Mouse (Mus musculus) heart, embryonic 16.5 days (tissue): ENCODE measurements around the gene Gorasp1. TPM values are rescaled to one million over a fixed set of nuclear protein-coding genes. Genes with fewer than 3 reads are reported as not detected.

Experiments used
- ATAC-seq: fragments of 200-750 bp; cut with Nextera tagmentation; replicated peaks from 2 replicates; pipeline ENCODE4 v1.8.0; 2017; ENCODE audit warnings: moderate number of reproducible peaks; ENCODE audit not compliant: insufficient read depth, low FRiP score; ENCODE audit errors: extremely low read depth
- H3K27ac ChIP-seq: fragments of 300-500 bp; sonication (generic); 2 replicates; pipeline ENCODE4 v1.5.1; 2014; ENCODE audit warnings: mild to moderate bottlenecking, low read length, control low read depth, moderate library complexity
- H3K27me3 ChIP-seq: fragments of 300-500 bp; sonication (generic); 2 replicates; pipeline ENCODE4 v1.6.1; 2014; ENCODE audit warnings: low read length, mixed read lengths; ENCODE audit not compliant: control insufficient read depth, insufficient read depth
- H3K36me3 ChIP-seq: fragments of 300-500 bp; sonication (generic); 2 replicates; pipeline ENCODE4 v1.6.1; 2014; ENCODE audit not compliant: control insufficient read depth, insufficient read depth
- H3K4me1 ChIP-seq: fragments of 300-500 bp; sonication (generic); 2 replicates; pipeline ENCODE4 v1.6.1; 2014; ENCODE audit warnings: low read length, mixed read lengths; ENCODE audit not compliant: control insufficient read depth, insufficient read depth
- H3K4me2 ChIP-seq: fragments of 300-500 bp; sonication (generic); 2 replicates; pipeline ENCODE4 v1.6.1; 2014; ENCODE audit warnings: low read depth, mild to moderate bottlenecking, control low read depth, low read length
- H3K4me3 ChIP-seq: fragments of 300-500 bp; sonication (generic); 2 replicates; pipeline ENCODE4 v1.5.1; 2014; ENCODE audit warnings: mild to moderate bottlenecking, control low read depth, low read length
- H3K9ac ChIP-seq: fragments of 300-500 bp; sonication (generic); 2 replicates; pipeline ENCODE4 v1.6.1; 2014; ENCODE audit warnings: low read length, control low read depth
- H3K9me3 ChIP-seq: fragments of 300-500 bp; sonication (generic); replicated peaks from 2 replicates; pipeline ENCODE4 v1.6.1; 2016; ENCODE audit warnings: low read length; ENCODE audit not compliant: control insufficient read depth
- WGBS: fragments of 180-500 bp; shearing (Covaris S2); extraction: QIAGEN DNeasy Blood & Tissue Kit; methylation state at CpG from one replicate; pipeline ENCODE4 v1.1.7; 2014; 5-methylcytosine and 5-hydroxymethylcytosine counted together
- polyA plus RNA-seq: library from polyadenylated mRNA; unstranded; fragments of >200 nt; fragmentation: Nextera tagmentation; extraction: Ambion mirVana; gene quantifications from 2 replicates; pipeline ENCODE4 v1.2.1, GENCODE M21; 2015

Gorasp1 gene
- polyA plus RNA-seq = 22.4 and 23.1 TPM in 2 replicates

- H3K27ac ChIP-seq = peak within 1 kb of the TSS; percentile 69
- H3K4me1 ChIP-seq = peaks cover 4% of the 10 kb centered on the region
- under 1% methylated on average over 40 of the region's 40 CpGs for WGBS
- peak within 1 kb of the TSS; percentile 89 for H3K9ac ChIP-seq
- H3K36me3 ChIP-seq = no peaks in the 10 kb centered on the region
- peak within 1 kb of the TSS; percentile 87 for H3K4me2 ChIP-seq
- peak; percentile 95 for ATAC-seq
- no peaks in the 10 kb centered on the region for H3K9me3 ChIP-seq
- H3K4me3 ChIP-seq = peak within 1 kb of the TSS; percentile 80
- H3K27me3 ChIP-seq = no peaks in the 10 kb centered on the region
These were observed at the start of gene Gorasp1, which contains the start of gene Ttc21a for GRCm38 (mm10) chr9:119937005-119937773. TSS of gene Gorasp1 (minus strand) at chr9:119937565. TSS of gene Ttc21a (plus strand) at chr9:119937606.

- Histone ChIP-seq H3K27me3 (no peaks in the 10 kb centered on the region), H3K9me3 (no peaks in the 10 kb centered on the region), H3K36me3 (no peaks in the 10 kb centered on the region), H3K9ac (no peak overlapping the region), H3K4me1 (peaks cover 24% of the 10 kb centered on the region), H3K27ac (no peak overlapping the region), H3K4me2 (no peak overlapping the region), H3K4me3 (no peak overlapping the region)
- ATAC-seq = no peak
- WGBS = 78% methylated on average over 10 of the region's 10 CpGs
These were observed 48.7 kb upstream of the Gorasp1 start for GRCm38 (mm10) chr9:119985881-119986574.

GRCm38 (mm10) chr9:119984536-119985011 is 47.2 kb upstream of the Gorasp1 start, which contains the start of gene Csrnp1:
TSS of gene Csrnp1 (minus strand) at chr9:119984658.
- no peak for ATAC-seq
- no peaks in the 10 kb centered on the region for H3K9me3 ChIP-seq
- H3K9ac ChIP-seq = peak within 1 kb of the TSS; percentile 93
- H3K27me3 ChIP-seq = no peaks in the 10 kb centered on the region
- peak within 1 kb of the TSS; percentile 90 for H3K4me3 ChIP-seq
- peak within 1 kb of the TSS; percentile 95 for H3K27ac ChIP-seq
- 13% methylated on average over 14 of the region's 14 CpGs for WGBS
- H3K4me1 ChIP-seq = peaks cover 37% of the 10 kb centered on the region
- H3K4me2 ChIP-seq = peak within 1 kb of the TSS; percentile 93
- no peaks in the 10 kb centered on the region for H3K36me3 ChIP-seq

- Histone ChIP-seq H3K4me1 (peaks cover 44% of the 10 kb centered on the region), H3K4me2 (peak overlapping the region; percentile 93), H3K9me3 (no peaks in the 10 kb centered on the region), H3K9ac (peak overlapping the region; percentile 93), H3K27ac (peak overlapping the region; percentile 95), H3K4me3 (peak overlapping the region; percentile 90), H3K36me3 (no peaks in the 10 kb centered on the region), H3K27me3 (no peaks in the 10 kb centered on the region)
- peak; percentile 71 for ATAC-seq
- WGBS = under 1% methylated on average over 79 of the region's 79 CpGs
These were observed 46.5 kb upstream of the Gorasp1 start for GRCm38 (mm10) chr9:119983585-119984535.

- peak overlapping the region; percentile 93 for H3K9ac ChIP-seq
These were observed 45.7 kb upstream of the Gorasp1 start for GRCm38 (mm10) chr9:119982956-119983551.

GRCm38 (mm10) chr9:119982241-119982811 is 45.0 kb upstream of the Gorasp1 start:
- Histone ChIP-seq H3K36me3 (no peaks in the 10 kb centered on the region), H3K4me2 (peak overlapping the region; percentile 93), H3K4me1 (peaks cover 59% of the 10 kb centered on the region), H3K27me3 (no peaks in the 10 kb centered on the region), H3K9me3 (no peaks in the 10 kb centered on the region), H3K9ac (peak overlapping the region; percentile 93), H3K4me3 (peak overlapping the region; percentile 90), H3K27ac (peak overlapping the region; percentile 95)
- 2% methylated on average over 11 of the region's 11 CpGs for WGBS
- ATAC-seq = peak; percentile 26

More at GRCm38 (mm10) chr9:119982956-119983551, 45.7 kb upstream of the Gorasp1 start:
- peak overlapping the region; percentile 93 for H3K4me2 ChIP-seq
- H3K36me3 ChIP-seq = no peaks in the 10 kb centered on the region
- no peak; the same call in 1 of the 2 replicates for ATAC-seq
- peaks cover 52% of the 10 kb centered on the region for H3K4me1 ChIP-seq
- H3K4me3 ChIP-seq = peak overlapping the region; percentile 90
- H3K9me3 ChIP-seq = no peaks in the 10 kb centered on the region
- H3K27me3 ChIP-seq = no peaks in the 10 kb centered on the region
- H3K27ac ChIP-seq = peak overlapping the region; percentile 95
- under 1% methylated on average over 46 of the region's 48 CpGs for WGBS

GRCm38 (mm10) chr9:119981183-119982179 is 44.1 kb upstream of the Gorasp1 start:
- Histone ChIP-seq H3K9ac (peak overlapping the region; percentile 93), H3K9me3 (no peaks in the 10 kb centered on the region), H3K27ac (peak overlapping the region; percentile 95), H3K4me2 (peak overlapping the region; percentile 93), H3K4me1 (peaks cover 68% of the 10 kb centered on the region), H3K36me3 (no peaks in the 10 kb centered on the region), H3K27me3 (no peaks in the 10 kb centered on the region), H3K4me3 (peak overlapping the region; percentile 90)
- WGBS = under 1% methylated on average over 16 of the region's 16 CpGs
- peak; percentile 68 for ATAC-seq
